Mouse (Mus musculus): ENCODE measurements around the gene Olfr539.

DNA sequence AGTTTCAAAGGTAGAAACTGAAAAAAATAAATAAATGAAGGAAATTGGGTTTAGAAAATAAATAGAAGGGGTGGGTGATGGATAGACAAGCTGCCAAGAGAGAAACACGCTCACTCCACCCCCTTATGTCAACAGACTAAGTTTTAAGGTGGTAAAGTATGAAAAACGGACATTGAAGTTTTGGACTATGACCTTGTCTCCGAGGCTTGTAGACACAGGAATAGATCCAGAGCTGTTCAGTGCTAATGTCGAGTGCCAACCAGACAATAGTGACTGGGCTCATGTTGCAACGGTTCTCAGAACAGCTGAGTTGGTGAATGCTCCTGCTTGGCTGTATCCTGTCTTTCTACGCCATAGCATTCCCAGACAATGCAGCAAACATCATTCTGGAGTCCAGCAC, 61.4 kb downstream of the Olfr539 start:
- TF ChIP-seq CTCF (IDR thresholded peaks at IDR 0.05; ENCODE audit: control insufficient read depth, insufficient read depth, insufficient read length) (no peak), CEBPB (IDR thresholded peaks at IDR 0.05; ENCODE audit: low read depth) (no peak)
